Mouse (Mus musculus): Measurements from ENCODE around the gene Tnfsf4. TPM values are rescaled to one million over a fixed set of nuclear protein-coding genes. Genes with fewer than 3 reads are reported as not detected.

The Tnfsf4 gene
- 0.08 and 0.33 TPM in 2 replicates for polyA plus RNA-seq (2014; fragmentation: Nextera tagmentation; extraction: Ambion mirVana)

DNA sequence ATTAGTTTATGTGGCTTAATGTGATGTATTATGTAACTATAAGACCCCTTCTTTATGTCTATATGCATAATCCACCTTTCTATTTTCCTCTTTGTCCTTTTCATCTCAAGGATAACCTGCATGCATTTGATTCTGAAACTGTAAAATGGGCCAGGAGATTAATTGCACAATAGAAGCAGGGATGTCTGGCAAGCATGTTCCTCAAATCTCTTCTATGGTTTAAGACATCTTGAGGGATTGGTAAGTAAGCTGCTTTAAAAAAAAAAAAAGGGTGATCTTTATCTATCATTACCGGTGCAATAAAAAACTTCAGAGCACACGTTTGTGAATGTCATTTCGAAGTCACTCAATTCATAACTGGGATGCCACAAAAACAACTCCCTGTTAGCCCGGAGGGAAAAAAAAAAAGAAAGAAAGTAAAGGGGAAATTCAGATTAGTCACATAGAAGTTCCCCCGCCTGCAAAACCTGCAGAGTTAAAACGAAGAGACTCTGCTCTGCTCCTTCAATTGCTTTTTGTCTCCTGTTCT, at the start of gene Tnfsf4:
Gene Tnfsf4, plus strand, starts transcription at position 479 of the 529 bp plus-strand sequence.
- 43% methylated on average over 6 of the region's 6 CpGs for WGBS
- Histone ChIP-seq H3K27me3 (replicated peaks; ENCODE audit: control insufficient read depth, insufficient read depth, low read length) (no peaks in the 10 kb centered on the region), H3K4me3 (ENCODE audit: low read depth, low read length) (no peak within 1 kb of the TSS), H3K9me3 (ENCODE audit: control insufficient read depth, low read length) (no peaks in the 10 kb centered on the region), H3K9ac (ENCODE audit: low read depth, low read length) (no peak within 1 kb of the TSS), H3K36me3 (ENCODE audit: control insufficient read depth, insufficient read depth, low read length) (no peaks in the 10 kb centered on the region), H3K27ac (replicated peaks; ENCODE audit: low read depth, low read length) (no peak within 1 kb of the TSS), H3K4me1 (ENCODE audit: control insufficient read depth, insufficient read depth, low read length) (no peaks in the 10 kb centered on the region), H3K4me2 (ENCODE audit: low read depth, low read length) (no peak within 1 kb of the TSS)
- DNase-seq (ENCODE audit: low spot score) (peak; percentile 4), ATAC-seq (ENCODE audit: low read depth) (no peak)

- H3K9ac ChIP-seq (ENCODE audit: low read depth, low read length) = no peak overlapping the region
- no peaks in the 10 kb centered on the region for H3K27me3 ChIP-seq (replicated peaks; ENCODE audit: control insufficient read depth, insufficient read depth, low read length)
- H3K4me2 ChIP-seq (ENCODE audit: low read depth, low read length) = no peak overlapping the region
- DNase-seq (ENCODE audit: low spot score) = no peak
- no peak for ATAC-seq (ENCODE audit: low read depth)
- H3K4me1 ChIP-seq (ENCODE audit: control insufficient read depth, insufficient read depth, low read length) = no peaks in the 10 kb centered on the region
- peaks cover 3% of the 10 kb centered on the region; the same call in 1 of the 2 replicates for H3K9me3 ChIP-seq (ENCODE audit: control insufficient read depth, low read length)
- H3K36me3 ChIP-seq (ENCODE audit: control insufficient read depth, insufficient read depth, low read length) = no peaks in the 10 kb centered on the region
- no peak overlapping the region for H3K4me3 ChIP-seq (ENCODE audit: low read depth, low read length)
- 70% methylated on average over 1 of the region's 1 CpGs for WGBS
- H3K27ac ChIP-seq (replicated peaks; ENCODE audit: low read depth, low read length) = no peak overlapping the region
Measured at GRCm38 (mm10) chr1:161350981-161351380, 44.2 kb upstream of the Tnfsf4 start.

DNA sequence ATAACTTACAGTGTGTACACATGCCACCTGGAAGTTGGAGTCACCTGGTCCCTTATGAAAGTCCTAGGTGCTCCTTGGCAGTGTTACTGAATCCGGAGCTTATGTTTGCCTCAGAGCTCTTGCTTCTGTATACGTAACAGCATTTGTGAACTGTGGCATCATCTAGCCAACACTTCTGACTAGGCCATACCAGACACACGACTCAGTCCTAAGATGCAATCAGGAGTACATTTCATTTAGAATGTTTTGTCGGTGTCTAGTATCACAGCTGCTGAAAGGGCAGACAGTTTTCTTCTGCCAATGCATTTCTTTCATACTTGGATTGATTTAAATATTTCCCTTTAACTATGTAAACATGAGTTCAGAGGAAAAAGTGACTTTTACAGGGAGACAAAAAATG, 30.2 kb upstream of the Tnfsf4 start:
- Histone ChIP-seq H3K27ac (replicated peaks; ENCODE audit: low read depth, low read length) (no peak overlapping the region), H3K9ac (ENCODE audit: low read depth, low read length) (no peak overlapping the region), H3K9me3 (ENCODE audit: control insufficient read depth, low read length) (no peaks in the 10 kb centered on the region), H3K4me2 (ENCODE audit: low read depth, low read length) (no peak overlapping the region), H3K4me1 (ENCODE audit: control insufficient read depth, insufficient read depth, low read length) (no peaks in the 10 kb centered on the region), H3K4me3 (ENCODE audit: low read depth, low read length) (no peak overlapping the region), H3K36me3 (ENCODE audit: control insufficient read depth, insufficient read depth, low read length) (no peaks in the 10 kb centered on the region), H3K27me3 (replicated peaks; ENCODE audit: control insufficient read depth, insufficient read depth, low read length) (no peaks in the 10 kb centered on the region)
- 62% methylated on average over 4 of the region's 4 CpGs for WGBS
- DNase-seq (ENCODE audit: low spot score) (no peak), ATAC-seq (ENCODE audit: low read depth) (no peak)

GRCm38 (mm10) chr1:161371919-161372318, 23.3 kb upstream of the Tnfsf4 start:
- no peak overlapping the region for H3K4me2 ChIP-seq (ENCODE audit: low read depth, low read length)
- H3K9me3 ChIP-seq (ENCODE audit: control insufficient read depth, low read length) = no peaks in the 10 kb centered on the region
- H3K4me1 ChIP-seq (ENCODE audit: control insufficient read depth, insufficient read depth, low read length) = no peaks in the 10 kb centered on the region
- H3K4me3 ChIP-seq (ENCODE audit: low read depth, low read length) = no peak overlapping the region
- no peak overlapping the region for H3K27ac ChIP-seq (replicated peaks; ENCODE audit: low read depth, low read length)
- no peak overlapping the region for H3K9ac ChIP-seq (ENCODE audit: low read depth, low read length)
- H3K27me3 ChIP-seq (replicated peaks; ENCODE audit: control insufficient read depth, insufficient read depth, low read length) = no peaks in the 10 kb centered on the region
- DNase-seq (ENCODE audit: low spot score) = no peak
- ATAC-seq (ENCODE audit: low read depth) = no peak
- 80% methylated on average over 2 of the region's 2 CpGs for WGBS
- no peaks in the 10 kb centered on the region for H3K36me3 ChIP-seq (ENCODE audit: control insufficient read depth, insufficient read depth, low read length)

- WGBS = 74% methylated on average over 2 of the region's 2 CpGs
- H3K4me1 ChIP-seq (ENCODE audit: control insufficient read depth, insufficient read depth, low read length) = no peaks in the 10 kb centered on the region
- H3K36me3 ChIP-seq (ENCODE audit: control insufficient read depth, insufficient read depth, low read length) = no peaks in the 10 kb centered on the region
- H3K4me2 ChIP-seq (ENCODE audit: low read depth, low read length) = no peak overlapping the region
- no peaks in the 10 kb centered on the region for H3K27me3 ChIP-seq (replicated peaks; ENCODE audit: control insufficient read depth, insufficient read depth, low read length)
- ATAC-seq (ENCODE audit: low read depth) = no peak
- no peak overlapping the region for H3K4me3 ChIP-seq (ENCODE audit: low read depth, low read length)
- no peak overlapping the region for H3K9ac ChIP-seq (ENCODE audit: low read depth, low read length)
- H3K27ac ChIP-seq (replicated peaks; ENCODE audit: low read depth, low read length) = no peak overlapping the region
- DNase-seq (ENCODE audit: low spot score) = no peak
- H3K9me3 ChIP-seq (ENCODE audit: control insufficient read depth, low read length) = no peaks in the 10 kb centered on the region
Measured at GRCm38 (mm10) chr1:161375866-161376265, 19.3 kb upstream of the Tnfsf4 start.

GRCm38 (mm10) chr1:161378571-161378970, 16.6 kb upstream of the Tnfsf4 start:
- H3K9me3 ChIP-seq (ENCODE audit: control insufficient read depth, low read length) = no peaks in the 10 kb centered on the region
- no peak overlapping the region for H3K9ac ChIP-seq (ENCODE audit: low read depth, low read length)
- no peaks in the 10 kb centered on the region for H3K36me3 ChIP-seq (ENCODE audit: control insufficient read depth, insufficient read depth, low read length)
- H3K4me3 ChIP-seq (ENCODE audit: low read depth, low read length) = no peak overlapping the region
- no peak overlapping the region for H3K4me2 ChIP-seq (ENCODE audit: low read depth, low read length)
- H3K27ac ChIP-seq (replicated peaks; ENCODE audit: low read depth, low read length) = no peak overlapping the region
- no peaks in the 10 kb centered on the region for H3K27me3 ChIP-seq (replicated peaks; ENCODE audit: control insufficient read depth, insufficient read depth, low read length)
- no peaks in the 10 kb centered on the region for H3K4me1 ChIP-seq (ENCODE audit: control insufficient read depth, insufficient read depth, low read length)
- 82% methylated on average over 3 of the region's 3 CpGs for WGBS
- ATAC-seq (ENCODE audit: low read depth) (no peak), DNase-seq (ENCODE audit: low spot score) (no peak)

DNA sequence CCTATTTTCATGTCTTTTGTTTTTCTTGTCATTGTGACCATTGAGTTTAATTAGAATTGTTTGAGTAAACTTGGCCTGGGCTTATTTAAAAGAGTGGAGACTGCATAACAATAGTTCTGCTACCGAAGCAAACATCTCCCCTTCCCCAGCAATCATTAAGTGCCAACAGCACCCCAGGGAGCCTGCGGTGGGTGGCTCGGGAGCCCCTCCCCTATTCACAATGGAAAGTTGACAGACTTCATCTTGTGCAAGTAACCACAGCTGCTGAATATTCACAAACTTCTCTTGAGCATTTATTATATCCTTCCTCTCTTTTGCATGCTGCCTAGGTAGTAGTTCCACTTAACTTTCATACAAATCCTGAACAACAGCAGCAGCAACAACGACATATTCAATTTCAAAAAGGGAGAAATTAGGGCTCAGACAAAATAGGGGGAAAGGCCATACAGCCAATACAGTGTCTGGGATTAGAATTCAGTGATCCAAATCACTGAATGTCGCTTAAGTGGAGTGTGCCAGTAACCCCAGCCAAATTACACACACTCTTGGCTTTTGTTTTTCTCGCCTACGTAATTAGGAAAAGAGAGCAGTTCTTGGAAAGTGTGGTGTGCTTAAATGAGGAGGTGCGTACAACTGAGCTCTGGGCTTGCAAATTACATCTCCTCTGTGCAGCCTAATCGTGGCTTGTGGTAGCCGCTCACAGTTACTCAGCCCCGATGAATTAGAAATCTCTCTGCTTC, 15.4 kb upstream of the Tnfsf4 start:
- Histone ChIP-seq H3K27me3 (replicated peaks; ENCODE audit: control insufficient read depth, insufficient read depth, low read length) (no peaks in the 10 kb centered on the region), H3K27ac (replicated peaks; ENCODE audit: low read depth, low read length) (no peak overlapping the region), H3K9me3 (ENCODE audit: control insufficient read depth, low read length) (no peaks in the 10 kb centered on the region), H3K4me3 (ENCODE audit: low read depth, low read length) (no peak overlapping the region), H3K9ac (ENCODE audit: low read depth, low read length) (no peak overlapping the region), H3K36me3 (ENCODE audit: control insufficient read depth, insufficient read depth, low read length) (no peaks in the 10 kb centered on the region), H3K4me1 (ENCODE audit: control insufficient read depth, insufficient read depth, low read length) (no peaks in the 10 kb centered on the region), H3K4me2 (ENCODE audit: low read depth, low read length) (no peak overlapping the region)
- peak; percentile 37; the same call in 1 of the 2 replicates for ATAC-seq (ENCODE audit: low read depth)
- WGBS = 15% methylated on average over 11 of the region's 11 CpGs
- peak; percentile 38 for DNase-seq (ENCODE audit: low spot score)

DNA sequence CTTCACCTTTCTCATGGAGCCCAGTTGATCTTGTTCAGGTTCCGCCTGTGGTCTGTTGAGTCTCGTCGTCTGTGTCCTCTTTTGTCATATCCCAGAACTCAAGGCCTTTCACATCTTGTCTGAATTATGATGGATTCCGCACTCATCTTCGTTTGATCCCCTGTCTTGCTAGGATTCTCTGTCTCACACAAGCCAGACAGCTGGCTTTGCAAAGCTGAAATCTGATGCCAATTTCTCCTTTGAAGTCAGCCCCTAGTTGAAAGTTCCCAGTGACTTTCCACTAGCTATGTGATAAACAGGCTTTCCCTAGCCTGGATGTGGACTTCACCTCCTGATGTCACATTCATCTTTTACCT, 14.8 kb upstream of the Tnfsf4 start:
- no peaks in the 10 kb centered on the region for H3K36me3 ChIP-seq (ENCODE audit: control insufficient read depth, insufficient read depth, low read length)
- no peaks in the 10 kb centered on the region for H3K9me3 ChIP-seq (ENCODE audit: control insufficient read depth, low read length)
- no peak overlapping the region for H3K4me3 ChIP-seq (ENCODE audit: low read depth, low read length)
- H3K27ac ChIP-seq (replicated peaks; ENCODE audit: low read depth, low read length) = no peak overlapping the region
- H3K4me1 ChIP-seq (ENCODE audit: control insufficient read depth, insufficient read depth, low read length) = no peaks in the 10 kb centered on the region
- peak overlapping the region; percentile 25; the same call in 1 of the 2 replicates for H3K4me2 ChIP-seq (ENCODE audit: low read depth, low read length)
- DNase-seq (ENCODE audit: low spot score) (peak; percentile 65), ATAC-seq (ENCODE audit: low read depth) (no peak; the same call in 1 of the 2 replicates)
- H3K9ac ChIP-seq (ENCODE audit: low read depth, low read length) = no peak overlapping the region
- WGBS = 12% methylated on average over 5 of the region's 5 CpGs
- no peaks in the 10 kb centered on the region for H3K27me3 ChIP-seq (replicated peaks; ENCODE audit: control insufficient read depth, insufficient read depth, low read length)

DNA sequence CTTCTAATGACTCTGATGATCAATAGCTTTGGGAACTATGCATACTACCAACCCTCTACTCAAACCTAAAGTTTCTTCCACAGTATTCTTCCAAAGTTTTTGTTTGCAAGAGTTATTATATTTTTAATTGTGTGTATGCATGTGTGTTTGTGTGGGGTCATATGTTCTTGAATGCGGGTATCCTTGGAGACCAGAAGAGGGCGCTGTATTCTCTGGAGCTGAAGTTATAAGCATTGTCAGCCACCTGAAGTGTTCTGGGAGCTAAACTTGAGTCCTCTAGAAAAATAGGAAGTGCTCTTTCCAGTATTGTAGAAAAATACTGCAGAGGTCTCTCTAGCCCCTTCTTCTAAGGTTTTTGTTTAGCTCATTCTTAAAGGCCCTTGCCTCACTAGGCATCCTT, 5.1 kb upstream of the Tnfsf4 start:
- DNase-seq (ENCODE audit: low spot score) = no peak
- Histone ChIP-seq H3K4me1 (ENCODE audit: control insufficient read depth, insufficient read depth, low read length) (no peaks in the 10 kb centered on the region), H3K27me3 (replicated peaks; ENCODE audit: control insufficient read depth, insufficient read depth, low read length) (no peaks in the 10 kb centered on the region), H3K27ac (replicated peaks; ENCODE audit: low read depth, low read length) (no peak overlapping the region), H3K9me3 (ENCODE audit: control insufficient read depth, low read length) (no peaks in the 10 kb centered on the region), H3K9ac (ENCODE audit: low read depth, low read length) (no peak overlapping the region), H3K36me3 (ENCODE audit: control insufficient read depth, insufficient read depth, low read length) (no peaks in the 10 kb centered on the region), H3K4me2 (ENCODE audit: low read depth, low read length) (no peak overlapping the region), H3K4me3 (ENCODE audit: low read depth, low read length) (no peak overlapping the region)
- WGBS = 62% methylated on average over 2 of the region's 2 CpGs
- no peak for ATAC-seq (ENCODE audit: low read depth)

Measured in embryonic facial prominence, embryonic 14.5 days (tissue).